Mouse (Mus musculus) c-Kit-positive CD71-negative TER-119-negative erythroid progenitor cells, embryonic 14.5 days (primary cell): ENCODE measurements around the gene Megf11.
"Not testable (repeated sequence)": the region's sequence is repeated elsewhere in the genome, so short reads cannot be mapped to it uniquely, and the experiment has no call there.

Experiments used
- DNase-seq: peaks from one replicate; pipeline ENCODE4 v3.0.0-alpha.2; 2013; ENCODE audit warnings: low read depth

Gene Megf11

DNA sequence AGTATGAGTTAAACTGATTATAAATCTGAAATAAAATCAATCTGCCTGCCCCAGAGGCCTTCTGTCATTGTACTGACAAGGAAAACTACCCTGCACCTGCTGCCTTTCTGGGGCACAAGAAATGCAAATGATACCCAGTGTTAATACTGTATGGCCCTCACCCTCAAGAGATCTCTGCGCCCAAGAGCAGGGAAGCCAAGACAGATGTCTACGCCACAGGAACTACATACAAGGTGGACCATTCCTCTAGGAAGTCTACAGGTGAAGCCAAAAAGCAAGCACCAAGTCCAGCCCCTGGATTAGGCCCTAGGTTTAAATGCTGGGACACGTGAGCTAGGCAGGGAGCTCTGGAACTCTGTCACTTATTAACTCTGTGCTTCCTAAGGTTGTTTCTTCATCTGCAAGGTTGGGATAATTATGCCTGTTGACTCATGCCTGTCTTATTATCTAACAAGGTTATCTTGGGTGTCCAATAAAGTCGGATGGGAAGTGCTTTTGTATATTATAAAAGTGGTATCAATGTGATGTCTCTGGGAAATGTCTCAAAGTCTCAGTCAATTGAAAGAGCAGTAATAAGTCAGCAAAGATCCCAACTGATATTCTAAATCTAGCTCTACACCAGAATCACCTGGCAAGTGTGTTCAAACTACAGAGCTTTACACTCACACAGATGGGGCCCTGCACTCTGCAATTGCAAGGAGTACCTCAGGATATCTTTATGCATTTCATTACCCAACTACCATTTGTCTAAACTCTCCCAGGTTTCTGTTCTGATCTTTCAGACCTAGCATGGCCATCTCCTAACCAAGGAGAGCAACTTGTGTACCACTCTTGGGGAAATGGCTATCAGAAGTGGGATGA is 315.3 kb downstream of the Megf11 start:
- no peak for DNase-seq

DNA sequence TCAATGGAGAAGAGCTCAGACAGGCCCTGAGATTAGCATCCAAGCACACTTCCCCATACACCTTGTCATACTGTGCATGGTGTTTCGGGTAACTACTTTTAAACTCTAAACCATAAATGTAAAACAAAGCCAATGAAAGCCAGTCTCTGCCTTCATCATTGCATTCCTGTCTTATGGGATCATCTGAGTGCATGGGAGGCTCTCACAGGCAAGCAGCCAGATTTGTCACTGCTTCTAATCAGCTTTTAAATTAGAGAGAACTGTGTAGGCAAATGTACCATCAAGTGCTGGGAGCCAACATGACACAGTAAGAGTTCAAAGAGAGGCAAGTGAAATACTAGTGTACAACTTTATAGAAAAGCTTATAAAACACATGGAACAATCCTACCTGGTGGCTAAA is 316.2 kb downstream of the Megf11 start:
- DNase-seq, result no peak

- no peak for DNase-seq
These were observed 317.0 kb downstream of the Megf11 start for GRCm38 (mm10) chr9:64702391-64702790.

DNA sequence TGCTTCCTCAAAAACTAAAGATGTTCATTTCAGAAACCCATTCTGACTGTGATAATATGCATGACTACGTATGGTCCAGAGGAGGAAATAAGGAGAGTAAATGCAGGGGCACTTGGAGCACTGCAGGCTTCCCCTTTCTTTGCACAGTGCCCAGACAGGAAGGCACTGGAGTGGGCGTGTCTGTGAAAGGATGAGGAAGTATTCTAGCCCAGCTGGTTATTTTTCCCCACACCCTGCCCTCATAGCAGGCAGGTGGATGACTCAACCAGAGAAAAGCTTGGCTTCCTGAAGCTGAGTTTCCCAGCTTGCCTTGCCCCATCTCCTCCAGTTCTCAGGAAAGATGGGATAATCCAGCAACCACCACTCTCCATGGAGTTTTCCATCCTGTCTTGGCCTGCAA is 317.5 kb downstream of the Megf11 start:
- DNase-seq, result peak; percentile 77

DNA sequence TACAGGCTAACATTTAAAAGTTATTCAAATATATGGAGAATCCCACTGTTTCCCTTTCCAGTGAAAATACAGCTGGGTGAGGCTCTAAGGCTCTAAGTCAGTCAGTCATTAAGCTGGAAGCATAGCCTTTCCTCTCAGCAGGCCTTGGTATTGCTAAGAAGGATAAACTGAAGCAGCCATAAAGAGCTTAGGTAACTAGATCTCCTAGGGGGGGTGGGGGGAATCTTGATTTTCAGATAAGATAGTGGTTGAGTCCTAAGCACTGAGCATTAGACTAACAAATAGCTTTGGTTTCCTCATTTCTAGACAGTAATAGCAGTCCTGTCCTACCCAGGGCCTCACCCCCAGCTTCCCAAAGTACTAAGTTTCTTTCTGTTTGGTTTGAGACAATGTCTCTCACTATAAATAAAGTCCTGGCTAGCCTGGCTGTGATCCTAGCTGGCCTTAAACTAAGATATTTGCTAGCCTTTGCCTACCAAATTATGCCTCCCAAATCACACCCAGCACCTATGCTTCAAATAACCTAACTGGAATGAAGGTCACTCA is 318.1 kb downstream of the Megf11 start:
- DNase-seq, result no peak

- no peak for DNase-seq
These were observed 318.8 kb downstream of the Megf11 start for GRCm38 (mm10) chr9:64704073-64704840.

DNA sequence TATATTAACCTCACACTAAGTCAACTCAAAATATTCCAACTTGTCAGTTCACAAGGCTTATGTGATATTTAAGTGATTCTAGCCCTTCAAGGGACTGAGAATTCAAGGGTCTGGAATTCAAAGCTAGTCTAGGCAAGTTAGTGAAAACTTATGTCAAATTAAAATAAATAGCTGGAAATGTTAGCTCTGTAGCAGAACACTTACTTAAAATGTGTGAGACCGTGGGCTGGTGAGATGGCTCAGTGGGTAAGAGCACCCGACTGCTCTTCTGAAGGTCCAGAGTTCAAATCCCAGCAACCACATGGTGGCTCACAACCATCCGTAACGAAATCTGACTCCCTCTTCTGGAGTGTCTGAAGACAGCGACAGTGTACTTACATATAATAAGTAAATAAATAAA is 324.9 kb downstream of the Megf11 start:
- DNase-seq, result not testable (repeated sequence)

- DNase-seq, result no peak
These were observed 334.2 kb downstream of the Megf11 start for GRCm38 (mm10) chr9:64719526-64720163.

- DNase-seq, result no peak
These were observed 341.0 kb downstream of the Megf11 start for GRCm38 (mm10) chr9:64726454-64726853.

GRCm38 (mm10) chr9:64731029-64731560 is 345.7 kb downstream of the Megf11 start:
- no peak for DNase-seq

GRCm38 (mm10) chr9:64734166-64734565 is 348.7 kb downstream of the Megf11 start:
- no peak for DNase-seq

GRCm38 (mm10) chr9:64734992-64735391 is 349.6 kb downstream of the Megf11 start:
- DNase-seq, result not testable (repeated sequence)

DNA sequence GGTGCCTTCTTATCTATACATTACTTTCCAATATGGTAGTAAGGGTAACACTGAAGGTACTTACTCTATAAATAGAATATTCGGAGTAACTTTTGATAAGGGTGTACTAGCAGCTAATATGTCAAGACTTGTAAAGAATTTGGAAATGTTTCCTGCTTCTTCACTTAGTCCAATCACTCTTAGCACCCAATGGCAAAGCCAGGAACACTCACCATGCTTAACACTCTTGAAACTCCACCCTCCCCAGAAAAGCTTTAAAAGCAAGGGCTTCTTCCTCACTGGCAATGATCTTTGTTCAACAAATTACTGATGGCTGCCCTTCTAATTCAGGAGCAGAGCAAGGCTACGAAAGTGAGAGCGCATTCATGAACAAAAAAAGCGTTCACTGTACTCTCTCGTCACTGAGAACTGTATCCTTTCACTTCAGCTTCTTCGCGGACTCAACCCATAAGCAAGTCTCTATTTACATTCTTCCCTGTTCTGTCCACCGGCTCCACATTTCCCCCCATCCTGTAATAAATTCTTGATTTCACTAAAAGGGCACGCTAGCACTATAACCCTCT is 350.7 kb downstream of the Megf11 start:
- DNase-seq, result no peak

GRCm38 (mm10) chr9:64736639-64737405 is 351.4 kb downstream of the Megf11 start:
- DNase-seq, result peak; percentile 60

DNA sequence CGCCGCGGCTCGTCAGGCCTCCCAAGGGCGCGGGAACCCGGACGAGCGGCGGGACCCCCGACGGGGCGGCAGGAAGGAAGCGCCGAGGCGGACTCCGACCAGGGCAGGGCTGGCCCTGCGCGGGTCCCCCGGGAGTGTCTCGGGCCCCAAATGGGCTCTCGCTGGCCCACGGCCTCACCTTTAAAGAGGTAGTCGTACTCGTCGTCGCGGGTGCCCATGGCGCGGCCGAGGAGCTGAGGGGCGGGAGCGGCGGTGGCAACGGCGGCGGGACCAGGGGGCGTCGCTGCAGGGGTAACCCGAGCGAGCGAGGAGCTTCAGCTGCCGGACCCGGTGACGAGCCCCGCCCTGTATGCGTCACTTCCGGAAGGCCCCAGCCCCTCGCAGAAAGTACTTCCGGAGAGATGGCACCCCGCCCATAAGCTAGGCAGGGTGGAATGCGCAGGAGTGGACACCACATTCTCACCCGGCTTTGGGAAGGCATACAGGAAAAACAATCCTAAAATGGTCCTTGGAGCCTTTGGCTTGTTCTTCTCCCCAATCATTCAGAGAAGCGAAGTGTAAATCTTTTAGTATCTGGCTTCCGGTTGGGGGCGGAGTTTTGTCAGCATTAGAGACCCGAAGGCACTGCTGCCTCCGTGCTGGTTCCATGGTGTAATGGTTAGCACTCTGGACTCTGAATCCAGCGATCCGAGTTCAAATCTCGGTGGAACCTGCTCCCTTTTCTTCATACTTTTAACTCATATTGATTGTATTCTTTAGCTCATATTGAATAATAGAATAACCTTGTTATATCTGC is 352.2 kb downstream of the Megf11 start, which contains the start of gene Rab11a:
TSS of gene Rab11a (minus strand) at position 353 of the 796 bp plus-strand sequence.
- peak; percentile 89 for DNase-seq

DNA sequence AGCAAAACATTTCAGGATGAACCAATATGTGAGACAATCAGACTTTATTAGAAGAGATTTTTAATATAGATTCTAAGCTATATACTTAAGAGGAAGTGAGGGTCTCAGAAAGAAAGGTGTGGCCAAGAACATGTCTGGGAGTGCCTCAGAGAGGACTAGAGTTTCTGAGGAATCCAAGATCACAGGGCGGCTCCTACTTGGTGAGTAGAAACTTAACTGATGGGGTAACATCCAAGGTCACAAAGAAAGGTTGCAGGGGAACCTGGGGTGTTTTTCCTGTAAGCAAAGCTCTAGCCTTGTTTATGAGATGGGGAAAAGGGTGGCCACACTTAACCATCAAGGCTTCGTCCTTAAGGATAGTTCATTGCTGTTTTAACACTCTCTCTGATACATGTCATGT is 353.6 kb downstream of the Megf11 start:
- DNase-seq, result no peak

GRCm38 (mm10) chr9:64742453-64742852 is 357.0 kb downstream of the Megf11 start:
- DNase-seq, result no peak

DNA sequence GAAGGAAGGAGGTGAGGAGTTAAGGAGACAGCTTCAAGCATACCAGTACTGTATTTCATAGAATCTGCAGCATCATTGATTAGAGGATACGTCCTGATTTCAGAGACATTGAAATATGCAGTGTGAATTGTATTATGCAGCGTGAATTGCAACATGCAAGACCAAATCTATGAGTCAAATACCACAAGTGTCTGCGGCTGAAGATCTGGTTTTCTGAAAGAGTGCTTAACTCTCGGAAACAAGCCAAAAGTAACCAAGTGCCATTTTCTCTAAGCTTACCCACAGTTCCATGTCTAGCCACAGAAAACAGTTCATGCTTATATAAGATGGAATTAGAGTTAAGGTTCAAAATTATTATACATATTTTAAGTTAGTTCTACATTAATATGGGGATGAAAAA is 362.3 kb downstream of the Megf11 start:
- no peak for DNase-seq

GRCm38 (mm10) chr9:64749314-64749713 is 363.9 kb downstream of the Megf11 start:
- DNase-seq, result no peak

- no peak for DNase-seq
These were observed 367.1 kb downstream of the Megf11 start for GRCm38 (mm10) chr9:64752575-64752974.
